Mouse (Mus musculus) bone marrow, adult 2 months (tissue): ENCODE data around the gene Wnt10a. TPM values are rescaled to one million over a fixed set of nuclear protein-coding genes. Genes with fewer than 3 reads are reported as not detected.
"Not testable (repeated sequence)": the region's sequence is repeated elsewhere in the genome, so short reads cannot be mapped to it uniquely, and the experiment has no call there.

ENCODE experiments used
- H3K27ac ChIP-seq: fragments of 200-500 bp; 2 replicates; pipeline ENCODE4 v1.5.1; 2012; ENCODE audit warnings: low read depth, mild to moderate bottlenecking, control low read depth, inconsistent platforms, low read length; ENCODE audit not compliant: control insufficient read depth, poor library complexity, insufficient read depth
- H3K4me1 ChIP-seq: fragments of 200-500 bp; 2 replicates; pipeline ENCODE4 v1.6.1; 2011; ENCODE audit warnings: low read length; ENCODE audit not compliant: control insufficient read depth, insufficient read depth
- H3K4me3 ChIP-seq: fragments of 200-500 bp; replicated peaks from 2 replicates; pipeline ENCODE3; 2011; ENCODE audit warnings: mild to moderate bottlenecking, low read depth, low read length, control low read depth; ENCODE audit not compliant: control insufficient read depth
- CTCF ChIP-seq: fragments of 200-500 bp; IDR thresholded peaks from 2 replicates; pipeline ENCODE4 v1.5.1; 2011; ENCODE audit warnings: low read length, control low read depth; ENCODE audit not compliant: control insufficient read depth, insufficient read depth
- POLR2A ChIP-seq: fragments of 200-500 bp; IDR thresholded peaks from 2 replicates; pipeline ENCODE4 v1.6.1; 2011; ENCODE audit warnings: low read depth, mild to moderate bottlenecking, control low read depth, low read length, borderline replicate concordance; ENCODE audit not compliant: control insufficient read depth
- WGBS: fragments of 180-500 bp; shearing (Covaris S2); methylation state at CpG from one replicate; pipeline ENCODE4 v1.1.7; 2018; 5-methylcytosine and 5-hydroxymethylcytosine counted together
- polyA plus RNA-seq: library from polyadenylated mRNA; stranded (reverse); fragments of >200 nt; gene quantifications from 2 replicates; pipeline ENCODE4 v1.2.4, GENCODE M21; 2011; ENCODE audit warnings: low replicate concordance; ENCODE audit not compliant: missing spikeins, insufficient read depth, insufficient read length

Wnt10a gene
- polyA plus RNA-seq, 1 experiment = not detected

- H3K4me1 ChIP-seq = no peaks in the 10 kb centered on the region
- H3K27ac ChIP-seq = no peak overlapping the region
- TF ChIP-seq POLR2A (no peak), CTCF (peak; percentile 22; the same call in 1 of the 2 replicates)
- 57% methylated on average over 10 of the region's 10 CpGs for WGBS
- no peak overlapping the region for H3K4me3 ChIP-seq
Measured at GRCm38 (mm10) chr1:74809007-74809406, 17.7 kb downstream of the Wnt10a start.

DNA sequence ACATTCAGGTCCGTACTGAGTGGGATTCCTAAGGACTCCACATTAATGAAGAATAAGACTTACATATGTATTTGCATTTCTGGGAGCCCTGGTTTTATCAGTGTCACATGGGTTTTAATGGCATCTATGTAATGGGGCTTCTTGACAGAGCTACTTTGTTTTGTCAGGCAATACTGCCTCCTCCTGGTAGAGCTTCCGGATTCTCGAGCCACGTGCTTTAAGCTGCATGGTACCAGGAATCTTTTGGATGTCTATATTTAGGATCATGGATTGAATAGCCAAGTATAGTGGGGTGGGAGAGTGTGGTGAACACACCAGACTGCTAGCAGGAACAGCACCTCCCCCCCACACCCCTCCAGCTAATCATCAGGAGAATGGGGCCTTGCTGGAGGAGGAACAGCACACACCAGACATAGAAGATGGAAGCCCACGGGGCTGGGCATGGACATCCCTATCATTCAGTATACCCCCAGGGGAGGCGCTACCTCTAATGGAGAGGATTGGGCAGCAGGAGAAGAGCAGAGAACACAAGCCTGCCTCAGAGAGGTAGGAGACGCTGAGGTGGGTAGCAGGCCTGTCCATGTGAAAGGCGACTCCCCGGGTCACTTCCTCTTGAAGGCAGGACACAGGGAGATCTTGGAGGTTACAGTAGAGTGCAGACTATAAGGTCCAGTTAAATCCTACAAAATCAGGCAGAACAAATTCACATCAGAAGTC lies 23.8 kb downstream of the Wnt10a start:
- H3K4me3 ChIP-seq = no peak overlapping the region
- TF ChIP-seq POLR2A = no peak
- no peak for TF ChIP-seq CTCF

GRCm38 (mm10) chr1:74815965-74816364 lies 24.6 kb downstream of the Wnt10a start:
- WGBS = 80% methylated on average over 6 of the region's 6 CpGs
- not testable (repeated sequence) for H3K4me1 ChIP-seq, H3K4me3 ChIP-seq, H3K27ac ChIP-seq

More for the DNA sequence above, 23.8 kb downstream of the Wnt10a start:
- H3K4me1 ChIP-seq = peaks cover 3% of the 10 kb centered on the region; the same call in 1 of the 2 replicates
- no peak overlapping the region for H3K27ac ChIP-seq
- 70% methylated on average over 9 of the region's 9 CpGs for WGBS

DNA sequence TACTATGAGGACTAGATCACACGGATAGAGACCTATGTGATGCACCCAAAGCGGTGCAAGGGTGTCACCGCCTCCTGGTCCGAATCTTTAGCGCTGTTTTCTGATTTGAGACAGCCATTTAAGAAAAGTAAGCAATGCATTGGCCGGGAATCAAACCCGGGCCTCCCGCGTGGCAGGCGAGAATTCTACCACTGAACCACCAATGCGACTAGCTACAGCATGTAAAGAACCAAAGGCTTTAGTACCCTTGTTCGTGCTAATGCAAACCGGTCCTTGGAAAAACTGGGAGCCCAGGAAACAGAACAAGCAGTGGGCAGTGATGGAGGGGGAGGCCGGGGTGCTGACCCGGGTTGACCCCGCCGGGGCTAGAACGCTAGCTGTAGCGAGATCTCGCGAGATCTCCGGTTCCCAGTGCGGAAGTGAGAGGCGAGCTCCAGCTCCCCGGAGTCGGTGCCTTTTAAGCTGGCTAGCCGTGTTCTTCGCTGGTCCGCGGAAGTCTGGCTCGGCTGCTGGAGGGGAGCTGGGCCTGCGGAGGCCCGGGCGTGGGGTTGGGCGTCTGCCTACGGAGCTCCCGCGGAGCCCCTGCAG lies 25.4 kb downstream of the Wnt10a start:
- 7% methylated on average over 38 of the region's 38 CpGs for WGBS
- peak overlapping the region; percentile 67 for H3K4me3 ChIP-seq
- H3K4me1 ChIP-seq = peaks cover 3% of the 10 kb centered on the region; the same call in 1 of the 2 replicates
- TF ChIP-seq POLR2A (peak; percentile 84; the same call in 1 of the 2 replicates), CTCF (no peak)
- peak overlapping the region; percentile 81 for H3K27ac ChIP-seq

DNA sequence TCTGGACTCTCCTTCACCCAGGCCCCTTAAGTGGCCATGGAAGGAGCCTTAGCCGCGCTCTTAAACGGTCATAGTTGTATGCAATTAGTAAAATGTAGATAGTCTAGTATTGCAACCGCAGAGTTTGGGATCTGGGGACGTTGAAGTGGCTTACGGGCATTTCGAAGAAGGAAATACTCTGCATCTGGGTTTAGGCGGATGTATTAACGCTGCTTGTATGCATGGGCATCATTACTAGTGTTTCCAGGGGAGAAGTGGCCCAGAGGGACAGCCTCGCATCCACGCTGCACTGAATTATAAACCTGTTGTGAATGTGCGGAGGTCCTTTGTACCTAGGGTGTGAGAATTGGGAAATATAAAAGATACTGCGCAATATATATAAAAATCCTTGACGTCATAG lies 25.9 kb downstream of the Wnt10a start:
- TF ChIP-seq POLR2A (no peak), CTCF (no peak)
- Histone ChIP-seq H3K27ac (peak overlapping the region; percentile 81), H3K4me1 (peaks cover 3% of the 10 kb centered on the region; the same call in 1 of the 2 replicates), H3K4me3 (peak overlapping the region; percentile 67)
- WGBS = 8% methylated on average over 14 of the region's 14 CpGs

GRCm38 (mm10) chr1:74818509-74818908 lies 27.2 kb downstream of the Wnt10a start:
- WGBS = 91% methylated on average over 1 of the region's 1 CpGs

DNA sequence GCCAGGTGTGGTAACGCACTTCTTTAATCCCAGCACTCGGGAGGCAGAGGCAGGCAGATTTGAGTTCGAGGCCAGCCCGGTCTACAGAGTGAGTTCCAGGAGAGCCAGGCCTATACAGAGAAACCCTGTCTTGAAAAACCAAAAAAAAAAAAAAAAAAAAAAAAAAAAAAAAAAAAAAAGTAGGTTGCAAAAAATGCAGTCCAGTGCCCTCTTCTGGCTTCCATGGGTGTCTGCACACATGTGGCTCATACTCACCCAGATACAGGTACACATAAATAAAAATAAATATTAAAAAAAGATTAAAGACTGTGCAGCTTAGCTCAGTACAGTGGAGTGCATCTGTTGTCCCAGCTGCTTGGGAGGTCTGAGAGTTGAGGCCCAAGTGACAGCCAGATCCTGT lies 32.3 kb downstream of the Wnt10a start:
- not testable (repeated sequence) for H3K4me3 ChIP-seq, H3K4me1 ChIP-seq, H3K27ac ChIP-seq
- WGBS = 92% methylated on average over 4 of the region's 4 CpGs

More at GRCm38 (mm10) chr1:74818509-74818908, 27.2 kb downstream of the Wnt10a start:
- H3K4me1 ChIP-seq = peaks cover 3% of the 10 kb centered on the region; the same call in 1 of the 2 replicates
- no peak overlapping the region for H3K4me3 ChIP-seq
- H3K27ac ChIP-seq = no peak overlapping the region
- no peak for TF ChIP-seq POLR2A
- no peak for TF ChIP-seq CTCF

DNA sequence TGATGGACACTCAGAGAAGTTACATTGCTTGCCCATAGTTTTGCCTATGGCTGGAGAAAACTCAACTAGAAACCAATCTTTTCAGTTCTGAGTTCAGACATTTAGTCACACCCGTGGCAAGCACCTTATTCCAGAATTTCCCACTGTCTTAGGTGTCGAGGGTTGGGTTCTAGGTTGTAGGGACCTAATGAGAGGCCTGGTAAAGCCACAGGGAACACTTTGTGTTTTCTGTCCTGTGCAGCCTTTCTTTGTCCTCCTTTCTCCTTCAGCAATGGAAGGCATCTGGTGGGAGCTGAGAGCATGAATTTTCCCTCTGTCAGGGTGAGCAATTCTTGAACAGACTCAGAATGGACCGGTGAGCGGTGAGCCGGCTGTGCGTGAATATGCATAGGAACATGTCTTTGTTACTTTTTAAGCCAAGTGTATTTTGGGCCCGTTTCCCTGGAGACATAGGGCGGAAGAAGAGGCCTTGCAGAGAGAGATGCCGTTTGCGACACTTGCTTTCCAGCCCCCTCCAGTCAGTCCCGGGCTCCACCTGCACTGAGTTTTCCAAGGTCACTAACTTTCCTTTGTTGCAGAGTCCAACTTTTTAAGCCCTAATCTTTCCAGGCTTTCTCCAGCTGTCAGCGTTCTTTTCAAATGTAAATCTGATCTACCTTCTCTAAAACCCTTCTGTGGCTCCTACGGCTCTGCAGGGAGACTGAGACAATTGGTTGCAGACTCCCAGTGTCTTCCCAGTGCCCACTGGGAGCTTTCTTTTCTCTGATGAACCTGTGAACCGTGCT lies 33.4 kb downstream of the Wnt10a start:
- H3K4me3 ChIP-seq = no peak overlapping the region
- WGBS = 60% methylated on average over 14 of the region's 14 CpGs
- H3K27ac ChIP-seq = no peak overlapping the region
- TF ChIP-seq POLR2A (no peak), CTCF (no peak)
- no peaks in the 10 kb centered on the region for H3K4me1 ChIP-seq
